Mouse (Mus musculus): Measurements from ENCODE around the gene Perm1. TPM values are rescaled to one million over a fixed set of nuclear protein-coding genes. Genes with fewer than 3 reads are reported as not detected.

The Perm1 gene
- polyA plus RNA-seq, 1 experiment from 2014 or later: 0.65 TPM

DNA sequence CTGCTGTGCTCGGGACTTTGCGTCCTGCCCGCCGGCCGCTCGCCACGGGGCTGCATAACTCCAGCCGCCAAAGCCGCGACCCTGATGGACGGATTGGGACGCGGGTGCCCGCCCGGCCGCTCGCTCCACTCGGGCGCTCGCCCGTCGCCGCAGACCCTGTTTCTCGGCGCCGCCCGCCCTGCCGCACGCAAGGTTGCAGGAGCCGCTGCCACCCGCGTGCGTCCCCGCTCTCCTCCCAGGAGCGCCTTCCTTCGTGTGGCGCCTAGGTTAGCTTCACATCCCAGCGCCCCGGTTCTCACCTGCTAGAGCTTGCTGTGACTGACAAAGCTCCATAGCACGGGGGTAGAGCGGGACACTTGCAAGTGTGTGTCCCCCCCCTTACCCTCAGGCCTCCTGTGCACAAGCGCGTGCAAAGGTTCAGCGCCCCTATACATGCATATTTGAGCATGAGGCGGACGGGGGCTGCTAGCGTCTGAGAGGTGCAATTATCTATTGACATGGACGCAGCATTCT, 19.1 kb downstream of the Perm1 start, which contains the start of gene Plekhn1:
Plekhn1 (minus strand) TSS at position 157 of the 513 bp plus-strand sequence.
- H3K27ac ChIP-seq (replicated peaks): peak within 1 kb of the TSS; percentile 91
- H3K27me3 ChIP-seq (replicated peaks; ENCODE audit: low read depth, poor library complexity, severe bottlenecking): no peaks in the 10 kb centered on the region
- peak within 1 kb of the TSS; percentile 74 for H3K4me3 ChIP-seq
- WGBS: under 1% methylated on average over 41 of the region's 48 CpGs
- peaks cover 65% of the 10 kb centered on the region for H3K36me3 ChIP-seq (replicated peaks)
- H3K9me3 ChIP-seq: no peaks in the 10 kb centered on the region
- peaks cover 21% of the 10 kb centered on the region for H3K4me1 ChIP-seq
- DNase-seq (ENCODE audit: low spot score): peak; percentile 88

DNA sequence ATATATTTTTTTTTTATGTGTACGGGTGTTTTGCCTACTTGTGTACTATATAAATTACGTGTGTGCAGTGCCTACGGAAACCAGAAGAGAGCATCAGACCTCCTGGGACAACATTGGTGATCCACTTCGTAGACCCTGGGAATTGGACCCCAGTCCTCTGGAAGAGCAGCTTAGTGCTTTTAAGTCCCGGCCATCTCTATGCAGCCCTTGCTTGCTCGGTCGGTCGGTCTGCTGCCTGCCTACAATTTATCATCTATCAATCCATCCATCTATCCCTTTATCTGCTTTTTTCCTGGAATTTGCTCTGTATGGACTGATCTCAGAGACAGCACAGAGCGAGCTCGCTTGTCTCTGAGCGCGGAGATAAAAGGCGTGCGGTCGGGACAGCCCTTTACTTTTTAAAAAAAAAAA, 19.7 kb downstream of the Perm1 start:
- Histone ChIP-seq H3K27me3 (replicated peaks; ENCODE audit: low read depth, poor library complexity, severe bottlenecking) (no peaks in the 10 kb centered on the region), H3K4me1 (peaks cover 21% of the 10 kb centered on the region), H3K4me3 (peak overlapping the region; percentile 74), H3K9me3 (no peaks in the 10 kb centered on the region), H3K27ac (replicated peaks) (peak overlapping the region; percentile 89), H3K36me3 (replicated peaks) (peaks cover 65% of the 10 kb centered on the region)
- DNase-seq (ENCODE audit: low spot score): peak; percentile 59
- WGBS: under 1% methylated on average over 15 of the region's 15 CpGs

DNA sequence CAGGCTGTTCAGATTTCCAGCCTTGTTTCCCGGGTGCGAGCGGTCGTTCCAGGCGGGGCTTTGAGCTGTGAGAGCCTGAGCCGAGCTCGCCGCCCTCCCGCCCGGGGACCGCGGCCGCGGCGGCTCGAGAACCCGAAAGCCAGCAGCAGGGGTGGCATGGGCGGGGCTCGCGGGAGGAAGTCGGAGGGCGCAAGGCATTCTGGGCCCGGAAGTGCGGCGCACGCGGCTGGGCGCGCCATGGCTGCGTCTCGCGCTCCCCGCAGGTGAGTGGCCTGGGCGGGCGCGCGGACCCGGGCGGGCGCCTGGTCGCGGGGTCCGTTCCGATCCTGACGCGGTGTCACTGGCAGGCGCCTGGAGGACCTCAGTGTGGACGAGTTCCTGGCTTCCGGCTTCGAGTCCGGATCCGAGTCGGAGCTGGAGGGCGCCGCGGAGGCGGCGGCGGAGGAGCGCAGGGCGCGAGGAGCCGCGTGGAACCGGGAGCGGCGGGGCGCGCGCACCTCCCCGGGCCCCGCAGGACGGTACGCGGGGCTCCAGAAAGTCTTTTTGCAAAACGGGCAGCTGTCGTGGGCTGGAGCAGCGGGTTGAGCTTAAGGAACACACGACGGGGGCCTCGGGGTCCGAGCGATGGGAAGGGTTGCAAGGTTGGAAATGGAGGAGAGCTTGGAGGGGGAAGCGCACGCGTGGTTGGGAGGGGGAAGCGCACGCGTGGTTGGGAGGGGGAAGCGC, 20.3 kb downstream of the Perm1 start, which contains the start of gene Noc2l:
Noc2l (plus strand) TSS at position 203 of the 726 bp plus-strand sequence.
- peaks cover 65% of the 10 kb centered on the region for H3K36me3 ChIP-seq (replicated peaks)
- peak; percentile 96 for DNase-seq (ENCODE audit: low spot score)
- peak within 1 kb of the TSS; percentile 74 for H3K4me3 ChIP-seq
- no peaks in the 10 kb centered on the region for H3K9me3 ChIP-seq
- peak within 1 kb of the TSS; percentile 91 for H3K27ac ChIP-seq (replicated peaks)
- no peaks in the 10 kb centered on the region for H3K27me3 ChIP-seq (replicated peaks; ENCODE audit: low read depth, poor library complexity, severe bottlenecking)
- peaks cover 21% of the 10 kb centered on the region for H3K4me1 ChIP-seq
- under 1% methylated on average over 90 of the region's 90 CpGs for WGBS

DNA sequence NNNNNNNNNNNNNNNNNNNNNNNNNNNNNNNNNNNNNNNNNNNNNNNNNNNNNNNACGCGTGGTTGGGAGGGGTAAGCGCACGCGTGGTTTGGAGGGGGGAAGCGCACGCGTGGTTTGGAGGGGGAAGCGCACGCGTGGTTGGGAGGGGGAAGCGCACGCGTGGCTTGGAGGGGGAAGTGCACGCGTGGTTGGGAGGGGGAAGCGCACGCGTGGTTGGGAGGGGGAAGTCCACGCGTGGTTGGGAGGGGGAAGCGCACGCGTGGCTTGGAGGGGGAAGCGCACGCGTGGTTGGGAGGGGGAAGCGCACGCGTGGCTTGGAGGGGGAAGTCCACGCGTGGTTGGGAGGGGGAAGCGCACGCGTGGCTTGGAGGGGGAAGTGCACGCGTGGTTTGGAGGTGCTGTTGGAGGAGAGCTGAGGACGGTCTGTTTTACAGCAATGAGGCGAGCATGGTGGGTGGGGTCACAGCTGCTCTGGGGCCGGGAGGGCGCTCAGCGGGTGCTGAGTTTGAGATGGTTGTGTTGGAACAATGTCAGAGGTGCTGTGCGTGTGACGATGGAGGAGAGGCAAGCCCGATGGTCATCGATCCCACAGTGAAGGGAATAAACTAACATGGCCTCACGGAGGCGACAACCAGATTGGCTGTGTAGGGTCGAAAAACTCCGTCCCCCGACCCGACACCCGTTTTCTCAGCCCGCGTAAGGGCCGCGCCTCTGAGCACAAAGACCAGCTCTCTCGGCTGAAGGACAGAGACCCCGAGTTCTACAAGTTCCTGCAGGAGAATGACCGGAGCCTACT, 21.2 kb downstream of the Perm1 start:
- peaks cover 21% of the 10 kb centered on the region for H3K4me1 ChIP-seq

DNA sequence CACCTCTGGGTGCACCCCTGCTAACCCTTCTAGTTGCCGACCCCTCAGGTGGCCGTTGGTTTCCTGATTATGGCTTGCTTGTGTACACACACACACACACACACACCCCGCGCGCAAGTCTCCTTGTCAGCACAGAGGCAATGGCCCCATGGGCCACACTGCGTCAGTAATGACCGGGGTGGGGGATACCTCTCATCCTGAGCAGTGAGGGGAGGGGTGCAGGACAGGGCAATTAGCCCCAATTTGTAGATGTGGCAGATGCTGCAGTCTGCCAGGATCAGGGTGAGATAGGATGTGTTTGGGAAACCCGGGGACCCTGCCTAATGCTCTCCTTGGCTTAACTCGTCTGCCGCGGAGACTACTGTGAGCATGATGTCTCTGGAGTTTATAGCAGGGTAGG, 33.9 kb downstream of the Perm1 start:
- Histone ChIP-seq H3K36me3 (replicated peaks) (peaks cover 58% of the 10 kb centered on the region), H3K4me1 (peaks cover 17% of the 10 kb centered on the region), H3K27me3 (replicated peaks; ENCODE audit: low read depth, poor library complexity, severe bottlenecking) (peaks cover 37% of the 10 kb centered on the region), H3K27ac (replicated peaks) (no peak overlapping the region), H3K9me3 (no peaks in the 10 kb centered on the region), H3K4me3 (no peak overlapping the region)
- 70% methylated on average over 11 of the region's 11 CpGs for whole genome bisulfite sequencing
- no peak for DNase-seq (ENCODE audit: low spot score)

More for the DNA sequence above, 21.2 kb downstream of the Perm1 start:
- Histone ChIP-seq H3K27me3 (replicated peaks; ENCODE audit: low read depth, poor library complexity, severe bottlenecking) (no peaks in the 10 kb centered on the region), H3K36me3 (replicated peaks) (peaks cover 65% of the 10 kb centered on the region), H3K4me3 (peak overlapping the region; percentile 74), H3K27ac (replicated peaks) (peak overlapping the region; percentile 89), H3K9me3 (no peaks in the 10 kb centered on the region)
- peak; percentile 54 for DNase-seq (ENCODE audit: low spot score)
- WGBS: 24% methylated on average over 58 of the region's 60 CpGs

DNA sequence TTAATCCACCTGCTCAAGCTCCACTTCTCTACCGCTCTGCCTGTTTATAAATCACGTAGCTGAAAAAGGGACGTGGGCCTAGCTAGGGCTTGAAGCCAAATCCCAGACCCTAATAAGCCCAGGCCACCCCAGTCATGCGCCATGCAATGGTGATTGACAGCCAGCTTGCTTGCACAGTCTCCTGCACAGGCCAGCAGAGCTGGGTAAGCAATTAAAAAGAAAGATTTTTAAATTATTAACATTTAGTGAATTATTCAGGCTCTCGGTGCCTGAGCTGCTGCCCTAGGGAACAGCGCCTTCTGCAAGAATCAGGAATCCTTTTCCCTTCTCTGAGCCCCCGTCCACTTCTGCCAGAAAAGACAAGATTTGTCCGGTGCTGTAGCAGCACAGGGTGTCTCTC, 35.4 kb downstream of the Perm1 start:
- no peak overlapping the region for H3K27ac ChIP-seq (replicated peaks)
- WGBS: 77% methylated on average over 8 of the region's 8 CpGs
- H3K4me1 ChIP-seq: peaks cover 26% of the 10 kb centered on the region

DNA sequence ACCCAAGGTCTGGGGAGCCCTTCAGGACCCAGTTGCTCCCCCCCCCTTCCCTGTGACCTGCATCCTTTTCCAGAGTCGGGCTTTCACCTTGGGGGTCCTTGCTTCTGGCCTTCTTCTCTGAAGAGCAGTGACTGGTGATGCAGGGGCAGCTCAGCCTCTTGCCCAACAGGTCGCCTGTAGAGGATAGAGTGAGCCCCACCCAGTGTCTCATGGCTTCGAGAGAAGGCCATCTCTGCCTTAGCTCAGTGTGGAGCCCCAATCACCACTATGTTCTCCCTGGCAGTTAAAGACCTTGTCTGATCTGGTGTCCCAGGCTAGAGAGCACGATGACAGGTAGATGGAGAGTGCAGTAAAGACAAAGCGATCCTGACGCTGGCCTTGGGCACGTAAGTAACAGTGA, 36.5 kb downstream of the Perm1 start:
- no peaks in the 10 kb centered on the region for H3K9me3 ChIP-seq
- H3K27me3 ChIP-seq (replicated peaks; ENCODE audit: low read depth, poor library complexity, severe bottlenecking): peaks cover 50% of the 10 kb centered on the region
- peaks cover 26% of the 10 kb centered on the region for H3K4me1 ChIP-seq
- no peak for DNase-seq (ENCODE audit: low spot score)
- no peak overlapping the region for H3K4me3 ChIP-seq
- H3K27ac ChIP-seq (replicated peaks): no peak overlapping the region
- peaks cover 32% of the 10 kb centered on the region for H3K36me3 ChIP-seq (replicated peaks)
- 28% methylated on average over 7 of the region's 7 CpGs for whole genome bisulfite sequencing

More for the DNA sequence above, 35.4 kb downstream of the Perm1 start:
- DNase-seq (ENCODE audit: low spot score): no peak
- H3K9me3 ChIP-seq: no peaks in the 10 kb centered on the region
- H3K36me3 ChIP-seq (replicated peaks): peaks cover 43% of the 10 kb centered on the region
- peaks cover 50% of the 10 kb centered on the region for H3K27me3 ChIP-seq (replicated peaks; ENCODE audit: low read depth, poor library complexity, severe bottlenecking)
- H3K4me3 ChIP-seq: no peak overlapping the region

DNA sequence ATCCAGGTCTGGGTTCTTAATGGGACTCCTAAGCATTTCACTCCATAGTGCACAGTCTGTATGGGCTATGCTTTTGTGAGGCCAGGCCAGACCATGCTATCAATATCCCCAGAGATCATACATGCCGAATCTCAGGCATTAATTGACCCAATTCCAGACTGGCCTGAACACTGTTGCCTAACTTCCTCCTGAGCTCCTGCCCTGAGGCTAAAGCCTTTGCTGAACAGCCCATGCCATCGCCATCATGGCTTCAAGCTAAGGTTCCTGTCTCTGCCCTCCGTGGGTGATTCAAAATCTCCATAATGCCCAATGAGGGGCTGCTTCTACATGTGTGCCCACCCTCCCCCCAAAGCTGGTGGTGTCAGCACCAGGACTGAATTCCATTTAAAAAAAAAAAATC, 37.0 kb downstream of the Perm1 start:
- H3K4me3 ChIP-seq: 0 out of 2 replicates have a peak overlapping the region, but pooled peaks have one; percentile 11
- H3K27ac ChIP-seq (replicated peaks): no peak overlapping the region; the same call in 1 of the 2 replicates
- WGBS: 32% methylated on average over 3 of the region's 3 CpGs
- peaks cover 26% of the 10 kb centered on the region for H3K4me1 ChIP-seq
- H3K36me3 ChIP-seq (replicated peaks): peaks cover 27% of the 10 kb centered on the region
- no peak for DNase-seq (ENCODE audit: low spot score)
- peaks cover 50% of the 10 kb centered on the region for H3K27me3 ChIP-seq (replicated peaks; ENCODE audit: low read depth, poor library complexity, severe bottlenecking)
- no peaks in the 10 kb centered on the region for H3K9me3 ChIP-seq

DNA sequence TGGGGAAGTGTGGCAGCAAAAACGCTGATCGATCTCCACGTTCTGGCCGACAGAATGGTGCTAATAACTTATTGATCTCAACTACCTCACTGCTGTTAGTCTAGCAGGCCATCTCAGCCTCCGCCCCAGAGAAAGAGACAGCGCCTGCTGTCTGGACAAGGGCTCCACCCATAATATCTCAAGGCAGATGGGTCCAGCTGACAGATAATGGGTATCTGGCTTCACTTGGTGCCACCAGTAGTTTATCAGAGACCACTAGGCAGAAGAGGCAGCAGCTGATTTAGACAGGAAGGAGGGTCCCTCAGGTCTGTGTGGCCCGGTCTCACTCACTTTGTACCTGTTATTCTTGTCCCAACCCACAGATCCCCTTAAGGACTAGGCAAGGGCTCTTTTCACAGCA, 37.4 kb downstream of the Perm1 start:
- Histone ChIP-seq H3K4me1 (peaks cover 26% of the 10 kb centered on the region), H3K36me3 (replicated peaks) (peaks cover 23% of the 10 kb centered on the region), H3K4me3 (no peak overlapping the region), H3K9me3 (no peaks in the 10 kb centered on the region), H3K27me3 (replicated peaks; ENCODE audit: low read depth, poor library complexity, severe bottlenecking) (peaks cover 50% of the 10 kb centered on the region), H3K27ac (replicated peaks) (no peak overlapping the region)
- no peak for DNase-seq (ENCODE audit: low spot score)
- WGBS: 47% methylated on average over 7 of the region's 7 CpGs

DNA sequence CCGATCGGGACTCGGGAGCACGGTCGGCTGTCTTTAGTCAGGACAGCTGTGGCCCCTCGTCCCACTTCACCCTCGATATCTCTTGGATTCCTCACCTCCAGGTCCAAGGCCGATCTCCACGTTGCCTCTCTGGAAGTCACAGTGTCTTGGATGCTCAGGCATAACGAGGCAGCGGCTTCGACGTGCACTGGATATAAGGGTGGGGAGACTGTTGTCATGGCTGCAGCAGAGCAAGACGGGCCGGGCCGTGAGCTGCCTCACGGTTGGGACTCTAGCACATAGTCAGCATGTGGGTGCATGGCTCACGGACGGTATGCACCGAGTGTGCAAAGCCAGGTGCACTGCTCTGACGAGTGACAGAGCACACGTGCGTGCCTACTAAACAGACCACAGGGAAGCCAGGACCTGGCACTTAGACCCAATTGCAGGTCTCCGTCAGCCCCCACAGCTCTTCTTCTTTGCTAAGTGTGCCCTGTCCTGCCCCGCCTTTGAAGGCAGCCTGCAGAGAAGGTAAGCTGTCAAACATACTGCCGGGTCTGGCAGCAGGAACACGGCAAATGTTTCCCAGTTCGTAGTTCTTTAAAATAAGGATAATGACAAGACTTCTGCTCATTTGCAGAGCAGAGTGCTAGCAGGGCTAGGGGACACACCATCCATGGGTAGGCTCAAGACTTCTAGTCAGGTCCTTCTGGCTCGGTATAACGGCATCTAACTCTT, 38.9 kb downstream of the Perm1 start:
- Histone ChIP-seq H3K36me3 (replicated peaks) (peaks cover 8% of the 10 kb centered on the region), H3K4me3 (peak overlapping the region; percentile 39), H3K27ac (replicated peaks) (no peak overlapping the region), H3K4me1 (peaks cover 24% of the 10 kb centered on the region), H3K9me3 (no peaks in the 10 kb centered on the region), H3K27me3 (replicated peaks; ENCODE audit: low read depth, poor library complexity, severe bottlenecking) (peaks cover 50% of the 10 kb centered on the region)
- DNase-seq (ENCODE audit: low spot score): peak; percentile 46
- WGBS: 1% methylated on average over 30 of the region's 30 CpGs

DNA sequence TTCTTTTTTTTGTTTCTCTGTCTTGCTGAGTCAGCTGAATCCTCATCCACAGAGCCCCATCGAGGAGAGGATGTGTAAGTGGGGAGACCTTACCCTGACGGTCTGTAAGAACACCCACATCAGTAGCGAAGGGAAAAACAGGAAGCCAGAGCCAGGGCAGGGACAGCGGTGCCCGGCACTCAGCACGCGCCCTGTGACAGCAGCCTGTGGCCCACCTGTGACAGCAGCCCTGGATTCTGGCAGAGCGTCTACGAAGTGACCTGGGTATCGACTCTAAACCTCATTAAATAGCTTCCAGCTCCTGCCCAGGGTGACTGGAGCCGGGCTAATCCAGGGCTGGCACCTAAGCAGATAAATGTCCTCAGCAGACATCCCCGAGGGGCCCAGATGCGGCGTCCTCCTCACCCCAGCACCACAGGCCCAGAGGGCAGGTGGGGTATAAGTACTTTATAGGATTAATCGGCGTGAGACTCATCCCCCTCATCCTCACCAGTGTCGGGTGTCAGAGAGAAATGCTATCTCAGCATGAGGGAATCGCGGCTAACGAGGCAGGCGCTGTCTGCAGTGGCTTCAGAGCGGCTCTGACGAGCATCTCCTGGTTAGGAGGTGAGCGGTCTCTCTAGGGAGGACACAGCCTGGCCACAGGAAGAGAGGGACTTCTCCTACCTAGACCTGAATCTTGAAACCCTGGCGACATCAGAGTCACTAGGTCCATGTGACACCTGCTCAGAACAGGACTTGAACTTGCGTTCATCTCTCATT, 39.6 kb downstream of the Perm1 start, which contains the start of gene Samd11:
Samd11 (minus strand) TSS at position 580 of the 762 bp plus-strand sequence.
- Histone ChIP-seq H3K4me1 (peaks cover 17% of the 10 kb centered on the region), H3K9me3 (no peaks in the 10 kb centered on the region), H3K36me3 (replicated peaks) (0 out of 2 replicates have a peak, but pooled peaks cover 3% of the 10 kb centered on the region), H3K27me3 (replicated peaks; ENCODE audit: low read depth, poor library complexity, severe bottlenecking) (peaks cover 48% of the 10 kb centered on the region), H3K27ac (replicated peaks) (no peak within 1 kb of the TSS), H3K4me3 (peak within 1 kb of the TSS; percentile 39)
- 2% methylated on average over 26 of the region's 26 CpGs for WGBS
- DNase-seq (ENCODE audit: low spot score): peak; percentile 36

Data from embryonic facial prominence, embryonic 10.5 days (tissue).